Mouse (Mus musculus) gonadal fat pad, adult 2 months (tissue): ENCODE results near the gene Aire. TPM values are rescaled to one million over a fixed set of nuclear protein-coding genes. Genes with fewer than 3 reads are reported as not detected.
"Not testable (repeated sequence)": the region's sequence is repeated elsewhere in the genome, so short reads cannot be mapped to it uniquely, and the experiment has no call there.

Source experiments
- DNase-seq: peaks from one replicate; pipeline ENCODE4 v3.0.0-alpha.2; 2012; ENCODE audit warnings: low read depth
- polyA plus RNA-seq: library from polyadenylated mRNA; depleted of rRNA; stranded (reverse); fragments of >200 nt; gene quantifications from 2 replicates; pipeline ENCODE4 v1.2.3, GENCODE M21; 2012

Aire gene
- polyA plus RNA-seq, 1 experiment = 1.00 TPM

- no peak for DNase-seq
These were observed 6.2 kb upstream of the Aire start for GRCm38 (mm10) chr10:78049519-78050035.

GRCm38 (mm10) chr10:78048061-78048730 is 4.8 kb upstream of the Aire start:
- no peak for DNase-seq

- no peak for DNase-seq
These were observed 3.0 kb upstream of the Aire start for GRCm38 (mm10) chr10:78046388-78046787.

GRCm38 (mm10) chr10:78044531-78044930 is 1.1 kb upstream of the Aire start:
- no peak for DNase-seq

- no peak for DNase-seq
These were observed 559 bp downstream of the Aire start for GRCm38 (mm10) chr10:78042697-78043405.

- DNase-seq = no peak
These were observed 1.3 kb downstream of the Aire start for GRCm38 (mm10) chr10:78042096-78042495.

GRCm38 (mm10) chr10:78041647-78042046 is 1.8 kb downstream of the Aire start, which contains the start of gene Dnmt3l:
Gene Dnmt3l (plus strand): TSS chr10:78041947.
- DNase-seq = no peak

- DNase-seq = no peak
These were observed 6.3 kb downstream of the Aire start for GRCm38 (mm10) chr10:78037139-78037538.

GRCm38 (mm10) chr10:78031987-78032386 is 11.4 kb downstream of the Aire start:
- no peak for DNase-seq

- DNase-seq = no peak
These were observed 14.3 kb downstream of the Aire start for GRCm38 (mm10) chr10:78029080-78029479.

GRCm38 (mm10) chr10:78028129-78028528 is 15.3 kb downstream of the Aire start:
- no peak for DNase-seq

GRCm38 (mm10) chr10:78025453-78025852 is 18.0 kb downstream of the Aire start:
- not testable (repeated sequence) for DNase-seq

GRCm38 (mm10) chr10:78019984-78020383 is 23.4 kb downstream of the Aire start:
- not testable (repeated sequence) for DNase-seq

GRCm38 (mm10) chr10:78019291-78019690 is 24.1 kb downstream of the Aire start:
- no peak for DNase-seq

- DNase-seq = no peak
These were observed 24.6 kb downstream of the Aire start for GRCm38 (mm10) chr10:78018797-78019203.

- DNase-seq = no peak
These were observed 27.0 kb downstream of the Aire start for GRCm38 (mm10) chr10:78016366-78016765.

- DNase-seq = no peak
These were observed 27.9 kb downstream of the Aire start for GRCm38 (mm10) chr10:78015489-78015888.

- no peak for DNase-seq
These were observed 30.5 kb downstream of the Aire start for GRCm38 (mm10) chr10:78012661-78013495.

GRCm38 (mm10) chr10:78011116-78011515 is 32.3 kb downstream of the Aire start:
- DNase-seq = not testable (repeated sequence)

GRCm38 (mm10) chr10:78010335-78010734 is 33.1 kb downstream of the Aire start:
- DNase-seq = no peak

GRCm38 (mm10) chr10:78009945-78010293 is 33.5 kb downstream of the Aire start, which contains the start of gene Pfkl:
Gene Pfkl (minus strand): TSS chr10:78010083.
- no peak for DNase-seq
